Mouse (Mus musculus) lung, postnatal 0 days (tissue): ENCODE data around the gene Fbxo8.

Experiments used
- CTCF ChIP-seq: IDR thresholded peaks from 2 replicates; pipeline ENCODE4 v1.5.1; 2016; ENCODE audit warnings: antibody characterized with exemption, mild to moderate bottlenecking
- EP300 ChIP-seq: IDR thresholded peaks from 2 replicates; pipeline ENCODE4 v1.6.1; 2016; ENCODE audit warnings: antibody characterized with exemption, mild to moderate bottlenecking, control low read depth

- TF ChIP-seq CTCF (no peak), EP300 (no peak)
These were observed 32.0 kb upstream of the Fbxo8 start for GRCm38 (mm10) chr8:56518848-56519247.
